Mouse (Mus musculus) erythroblast, embryonic 14.5 days (primary cell): ENCODE results near the gene Bik. TPM values are rescaled to one million over a fixed set of nuclear protein-coding genes. Genes with fewer than 3 reads are reported as not detected.

Experiments
- H3K27me3 ChIP-seq: 2 replicates; pipeline ENCODE4 v1.6.1; 2012; ENCODE audit warnings: inconsistent platforms; ENCODE audit not compliant: control insufficient read depth
- H3K36me3 ChIP-seq: 2 replicates; pipeline ENCODE4 v1.6.1; 2012; ENCODE audit warnings: mild to moderate bottlenecking, inconsistent platforms; ENCODE audit not compliant: control insufficient read depth
- H3K4me1 ChIP-seq: 2 replicates; pipeline ENCODE4 v1.6.1; 2012; ENCODE audit warnings: inconsistent platforms; ENCODE audit not compliant: control insufficient read depth
- H3K4me3 ChIP-seq: replicated peaks from 2 replicates; pipeline ENCODE3; 2012; ENCODE audit warnings: moderate library complexity, mild to moderate bottlenecking, inconsistent platforms
- H3K9me3 ChIP-seq: 2 replicates; pipeline ENCODE4 v1.6.1; 2012; ENCODE audit warnings: low read length, inconsistent platforms, mixed read lengths; ENCODE audit not compliant: control insufficient read depth
- GATA1 ChIP-seq: IDR thresholded peaks from 2 replicates; pipeline ENCODE4 v1.6.1; 2012; ENCODE audit warnings: low read length, inconsistent platforms, mixed read lengths
- TAL1 ChIP-seq: IDR thresholded peaks from 3 replicates; pipeline ENCODE4 v1.6.1; 2012; ENCODE audit warnings: low read length, inconsistent platforms, mixed read lengths
- polyA plus RNA-seq: library from polyadenylated mRNA; stranded (reverse); fragments of >175 nt; gene quantifications from 2 replicates; pipeline ENCODE4 v1.2.3, GENCODE M21; 2012

Gene Bik
- polyA plus RNA-seq, 1 experiment, result not detected

DNA sequence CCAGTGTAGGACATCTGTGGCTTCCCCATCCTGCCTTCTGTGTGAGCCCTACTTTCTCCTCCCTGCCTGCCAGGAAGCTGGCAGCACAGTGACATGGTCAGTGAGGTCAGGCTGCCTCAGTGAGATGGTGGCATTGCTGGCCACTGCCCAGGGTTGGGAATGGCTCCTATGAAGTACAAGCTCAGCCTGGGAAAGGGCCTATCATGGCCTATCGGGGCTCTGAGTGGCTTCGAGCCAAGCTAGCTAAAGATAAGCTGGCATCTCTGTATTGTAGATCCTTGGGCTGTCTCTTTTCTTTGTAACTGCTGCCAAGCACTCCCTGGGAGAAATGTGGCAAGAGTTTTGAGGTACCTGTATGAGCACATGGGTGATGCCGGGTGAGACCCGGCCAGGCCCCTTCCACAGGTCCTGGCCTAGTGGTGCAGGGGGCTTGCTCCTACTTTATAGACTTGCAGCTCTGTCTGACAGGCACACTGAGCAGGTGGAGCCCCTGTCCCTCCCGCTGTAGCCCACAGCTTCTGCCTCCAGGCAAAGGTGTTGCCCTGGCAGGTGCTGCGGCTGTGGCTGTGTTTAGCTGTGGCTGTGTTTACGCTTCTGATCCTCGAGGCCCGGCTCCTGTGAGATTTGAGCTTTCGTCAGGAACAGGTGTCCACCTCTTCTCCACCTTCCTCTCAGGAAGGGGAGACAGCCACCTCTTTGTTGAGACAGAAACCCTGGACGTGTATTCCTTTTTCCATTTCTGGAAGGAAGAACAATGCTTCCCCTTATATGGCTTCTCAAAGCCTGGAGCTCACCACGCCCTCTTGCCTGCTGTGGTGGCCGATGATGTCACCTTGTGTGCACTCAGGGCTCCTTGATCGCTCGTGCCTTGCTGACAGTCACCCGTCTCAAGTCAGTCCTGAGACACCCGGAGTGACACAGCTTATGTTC is 8.6 kb downstream of the Bik start:
- no peak overlapping the region for H3K4me3 ChIP-seq
- H3K9me3 ChIP-seq, result no peaks in the 10 kb centered on the region
- peaks cover 2% of the 10 kb centered on the region for H3K4me1 ChIP-seq
- no peaks in the 10 kb centered on the region for H3K36me3 ChIP-seq
- TF ChIP-seq GATA1 (no peak), TAL1 (no peak)
- peaks cover 17% of the 10 kb centered on the region for H3K27me3 ChIP-seq

DNA sequence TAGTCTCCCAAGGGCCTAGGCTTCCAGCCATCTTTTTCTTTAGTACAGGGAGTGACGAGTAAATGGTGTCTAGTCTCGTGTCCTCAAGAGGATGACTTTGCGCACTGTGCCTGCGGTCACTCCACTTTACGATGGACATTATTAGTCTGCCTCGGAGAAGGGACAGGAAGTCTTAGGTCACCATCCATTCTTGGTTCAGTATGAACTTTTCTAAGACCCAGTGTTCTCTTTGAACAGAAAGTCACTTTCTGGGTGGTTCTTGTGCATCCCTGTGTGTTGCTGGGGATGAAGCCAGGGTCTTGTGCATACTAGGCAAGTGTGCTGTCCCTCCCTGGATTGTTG is 9.2 kb downstream of the Bik start:
- H3K9me3 ChIP-seq, result no peaks in the 10 kb centered on the region
- H3K4me3 ChIP-seq, result no peak overlapping the region
- H3K36me3 ChIP-seq, result no peaks in the 10 kb centered on the region
- peaks cover 11% of the 10 kb centered on the region for H3K27me3 ChIP-seq
- peaks cover 2% of the 10 kb centered on the region for H3K4me1 ChIP-seq
- TF ChIP-seq TAL1, result no peak
- no peak for TF ChIP-seq GATA1

DNA sequence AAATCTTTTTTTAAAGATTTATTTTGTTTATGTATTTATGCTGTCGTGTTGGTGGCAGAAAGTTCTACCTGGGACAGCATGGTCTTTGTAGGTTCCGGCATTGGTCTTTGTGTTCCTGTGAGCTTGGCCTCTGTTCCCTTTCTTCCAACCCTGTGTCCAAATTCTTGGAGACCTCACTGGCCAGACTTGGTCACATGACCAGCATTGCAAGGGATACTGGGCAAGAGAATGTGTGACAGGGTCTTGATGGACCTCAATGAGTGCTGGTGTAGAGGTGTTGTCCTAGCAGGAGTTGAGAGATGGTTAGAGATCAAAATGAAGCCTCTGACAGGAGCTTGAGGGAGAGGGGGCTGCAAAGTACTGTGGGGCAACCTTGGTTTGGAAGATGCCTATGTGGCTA is 12.2 kb downstream of the Bik start:
- TF ChIP-seq GATA1 (no peak), TAL1 (no peak)
- Histone ChIP-seq H3K4me1 (no peaks in the 10 kb centered on the region; the same call in 1 of the 2 replicates), H3K27me3 (no peaks in the 10 kb centered on the region; the same call in 1 of the 2 replicates), H3K36me3 (no peaks in the 10 kb centered on the region), H3K4me3 (no peak overlapping the region), H3K9me3 (no peaks in the 10 kb centered on the region)

DNA sequence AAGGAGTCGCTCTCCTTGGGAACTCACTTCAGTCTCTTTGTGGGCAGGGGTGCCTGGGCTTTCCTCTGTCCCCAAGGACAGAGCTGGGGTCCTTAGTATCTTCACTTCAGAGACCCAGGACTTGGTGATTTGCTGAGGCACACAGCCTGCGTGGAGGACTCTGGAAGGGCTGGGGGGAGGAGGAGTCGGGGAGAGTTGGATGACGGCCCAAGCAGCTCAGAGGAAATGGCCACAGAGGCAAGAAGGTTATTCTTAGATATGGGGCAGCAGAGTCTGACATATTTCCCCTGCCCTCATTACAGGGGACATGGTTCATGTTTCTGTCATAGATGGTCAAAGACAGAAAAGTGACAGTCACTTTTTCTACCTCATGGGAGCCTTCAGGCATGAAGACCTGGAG is 13.2 kb downstream of the Bik start:
- Histone ChIP-seq H3K27me3 (no peaks in the 10 kb centered on the region; the same call in 1 of the 2 replicates), H3K36me3 (no peaks in the 10 kb centered on the region; the same call in 1 of the 2 replicates), H3K4me1 (no peaks in the 10 kb centered on the region; the same call in 1 of the 2 replicates), H3K9me3 (no peaks in the 10 kb centered on the region), H3K4me3 (no peak overlapping the region)
- TF ChIP-seq TAL1, result no peak

DNA sequence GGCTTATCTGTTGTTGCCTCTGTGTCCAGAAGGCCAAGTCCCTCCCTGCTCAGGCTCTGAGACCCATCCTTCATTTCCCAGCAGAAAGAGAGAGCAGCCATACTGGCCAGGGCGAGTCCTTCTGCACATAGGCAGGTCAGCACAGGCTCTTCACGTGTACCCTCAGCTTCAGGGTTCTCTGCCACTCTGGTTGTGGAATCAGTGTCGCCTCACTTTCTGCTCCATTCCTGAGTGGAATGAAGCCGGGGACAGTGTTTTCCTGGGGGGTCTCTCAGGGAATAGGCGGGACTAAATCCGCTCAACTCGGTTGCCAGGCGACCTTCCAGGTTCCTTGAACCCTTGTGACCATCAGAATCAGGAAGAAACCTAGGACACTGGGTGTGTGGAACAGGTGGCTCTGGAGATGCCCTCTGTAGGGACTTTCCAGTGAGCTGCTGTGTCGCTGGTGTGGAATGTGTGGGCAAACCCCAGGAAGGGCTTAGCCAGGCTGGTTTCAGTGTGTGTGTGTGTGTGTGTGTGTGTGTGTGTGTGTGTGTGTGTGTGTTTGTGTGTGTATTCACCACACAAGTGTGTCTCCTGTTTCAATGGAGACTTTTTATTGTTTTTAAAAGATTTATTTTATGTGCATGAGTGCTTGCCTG is 15.1 kb downstream of the Bik start:
- no peak overlapping the region for H3K4me3 ChIP-seq
- H3K4me1 ChIP-seq, result no peaks in the 10 kb centered on the region
- no peaks in the 10 kb centered on the region for H3K9me3 ChIP-seq
- H3K27me3 ChIP-seq, result no peaks in the 10 kb centered on the region; the same call in 1 of the 2 replicates
- peaks cover 18% of the 10 kb centered on the region for H3K36me3 ChIP-seq
- no peak for TF ChIP-seq TAL1
- TF ChIP-seq GATA1, result no peak

DNA sequence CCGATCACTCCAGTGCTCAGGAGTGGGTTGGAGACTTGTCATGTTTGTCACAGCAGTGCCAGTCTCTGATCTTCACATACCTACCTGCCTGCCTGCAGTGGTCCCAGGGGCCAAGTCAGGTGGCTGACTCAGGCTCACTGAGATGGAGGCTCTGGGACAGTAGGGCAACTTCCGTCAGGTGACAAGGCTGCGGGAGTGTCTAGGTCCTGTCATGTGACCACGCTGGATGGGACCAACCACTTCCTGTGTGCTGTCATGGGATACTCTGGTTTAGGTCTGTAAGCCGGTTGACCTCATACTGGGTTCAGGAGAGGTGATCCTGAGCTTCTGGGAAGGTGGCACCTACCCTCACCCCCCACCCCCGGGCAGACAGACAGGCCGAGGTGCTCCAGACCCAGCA is 19.4 kb downstream of the Bik start:
- peaks cover 61% of the 10 kb centered on the region for H3K36me3 ChIP-seq
- no peaks in the 10 kb centered on the region for H3K27me3 ChIP-seq
- H3K4me1 ChIP-seq, result peaks cover 2% of the 10 kb centered on the region; the same call in 1 of the 2 replicates
- no peak overlapping the region for H3K4me3 ChIP-seq
- H3K9me3 ChIP-seq, result no peaks in the 10 kb centered on the region
- TF ChIP-seq GATA1, result no peak
- TF ChIP-seq TAL1, result no peak

DNA sequence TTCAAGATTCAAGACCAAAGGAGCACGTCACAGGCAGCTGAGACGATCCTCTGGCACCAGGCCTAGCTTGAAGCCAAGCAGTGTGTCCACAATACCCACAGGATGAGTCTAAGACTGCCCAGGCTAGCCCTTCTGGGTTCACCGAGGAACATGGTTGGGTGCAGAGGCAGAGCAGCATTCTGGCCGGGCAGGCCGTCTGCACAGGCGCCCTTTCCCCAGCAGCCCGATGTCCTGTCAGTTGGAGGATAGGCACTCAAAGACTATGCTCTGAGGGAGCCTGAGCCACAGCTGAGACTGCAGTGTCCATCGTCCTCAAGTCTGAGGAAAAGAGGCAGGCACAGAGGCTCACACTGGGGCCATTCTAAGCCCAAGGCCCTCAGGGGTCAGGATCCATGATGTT is 20.5 kb downstream of the Bik start:
- no peaks in the 10 kb centered on the region for H3K27me3 ChIP-seq
- H3K4me1 ChIP-seq, result peaks cover 2% of the 10 kb centered on the region; the same call in 1 of the 2 replicates
- H3K9me3 ChIP-seq, result no peaks in the 10 kb centered on the region
- TF ChIP-seq GATA1 (no peak), TAL1 (no peak)
- peaks cover 69% of the 10 kb centered on the region for H3K36me3 ChIP-seq
- no peak overlapping the region for H3K4me3 ChIP-seq

DNA sequence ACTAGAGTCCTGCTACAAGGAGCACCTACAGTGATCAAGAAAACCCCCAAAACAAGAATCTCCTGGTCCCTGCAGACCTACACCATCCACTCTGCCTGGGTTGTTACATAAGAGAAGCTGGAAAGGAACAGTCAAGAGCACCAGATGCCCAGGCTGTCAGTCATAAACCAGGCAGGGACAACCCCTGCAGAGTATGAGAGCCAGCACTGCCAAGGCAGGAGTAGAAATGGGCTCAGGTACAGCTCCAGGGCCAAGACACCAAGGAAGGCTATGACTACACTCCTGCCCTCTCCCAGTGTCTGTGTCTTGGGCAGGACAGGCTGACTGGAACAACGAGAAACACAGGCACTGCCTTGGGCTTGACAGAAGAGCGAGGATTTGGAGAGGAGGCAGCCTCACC is 23.5 kb downstream of the Bik start:
- no peaks in the 10 kb centered on the region for H3K27me3 ChIP-seq
- H3K9me3 ChIP-seq, result no peaks in the 10 kb centered on the region
- TF ChIP-seq GATA1, result no peak
- no peak for TF ChIP-seq TAL1
- H3K4me1 ChIP-seq, result peaks cover 9% of the 10 kb centered on the region
- H3K36me3 ChIP-seq, result peaks cover 77% of the 10 kb centered on the region
- H3K4me3 ChIP-seq, result no peak overlapping the region

DNA sequence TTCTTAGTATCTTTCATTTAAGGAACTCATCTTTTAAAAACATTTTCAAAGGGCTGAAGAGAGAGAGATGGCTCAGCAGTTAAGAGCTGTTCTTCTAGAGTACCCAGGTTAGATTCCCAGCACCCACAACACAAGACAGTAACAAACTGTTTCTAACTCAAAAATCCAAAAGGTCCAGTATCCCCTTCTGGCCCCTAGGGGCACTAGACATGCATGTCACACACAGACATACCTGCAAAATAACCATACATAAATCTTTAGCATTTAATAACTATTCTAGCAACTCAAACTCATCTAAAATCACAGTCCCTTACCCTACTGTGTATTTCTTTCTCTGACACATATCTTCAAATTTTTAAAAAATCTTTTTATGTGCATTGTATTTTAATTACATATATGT is 27.2 kb downstream of the Bik start:
- H3K4me1 ChIP-seq, result peaks cover 22% of the 10 kb centered on the region
- TF ChIP-seq TAL1 (no peak), GATA1 (no peak)
- H3K27me3 ChIP-seq, result no peaks in the 10 kb centered on the region
- no peaks in the 10 kb centered on the region for H3K9me3 ChIP-seq
- no peak overlapping the region for H3K4me3 ChIP-seq
- H3K36me3 ChIP-seq, result peaks cover 40% of the 10 kb centered on the region
